Mouse (Mus musculus) mammary gland, adult 2 months (tissue): Measurements from ENCODE around the gene Metrnl. TPM values are rescaled to one million over a fixed set of nuclear protein-coding genes. Genes with fewer than 3 reads are reported as not detected.

Experiments
- polyA plus RNA-seq: library from polyadenylated mRNA; depleted of rRNA; stranded (reverse); fragments of >200 nt; gene quantifications from 2 replicates; pipeline ENCODE4 v1.2.3, GENCODE M21; 2012; ENCODE audit warnings: low replicate concordance; rRNA removed

The Metrnl gene
- polyA plus RNA-seq = 54.4 and 96.8 TPM in 2 replicates

GRCm38 (mm10) chr11:121701244-121701643 is at the start of gene Metrnl:
Metrnl (plus strand) TSS chr11:121701544.

GRCm38 (mm10) chr11:121672990-121673572 is 28.3 kb upstream of the Metrnl start, which contains the start of gene B3gntl1:
B3gntl1 (minus strand) TSS chr11:121673153.

Other genes with a start within 250 kb of the Metrnl start
- gene Tbcd, start 249.6 kb upstream of the Metrnl start, polyA plus RNA-seq = 49.3 and 101 TPM in 2 replicates
- gene Zfp750, start 182.2 kb upstream of the Metrnl start, polyA plus RNA-seq = 1.6 and 3.3 TPM in 2 replicates
- 9.3 and 11.1 TPM in 2 replicates for gene B3gntl1, start 28.4 kb upstream of the Metrnl start, polyA plus RNA-seq
- gene Ptchd3, start 128.7 kb downstream of the Metrnl start, polyA plus RNA-seq = not detected in 2 replicates